Mouse (Mus musculus): Measurements from ENCODE around the gene Scly. TPM values are rescaled to one million over a fixed set of nuclear protein-coding genes. Genes with fewer than 3 reads are reported as not detected.

Scly gene
- polyA plus RNA-seq, 1 experiment from 2014 or later = 12.0 TPM

GRCm38 (mm10) chr1:91277480-91277879 is 20.7 kb upstream of the Scly start:
- H3K27ac ChIP-seq = no peak overlapping the region
- no peaks in the 10 kb centered on the region for H3K27me3 ChIP-seq
- H3K4me2 ChIP-seq = no peak overlapping the region
- no peaks in the 10 kb centered on the region for H3K9me3 ChIP-seq
- WGBS = 90% methylated on average over 2 of the region's 2 CpGs
- H3K36me3 ChIP-seq (replicated peaks) = peaks cover 47% of the 10 kb centered on the region
- no peak overlapping the region for H3K4me3 ChIP-seq (replicated peaks)
- ATAC-seq (ENCODE audit: low FRiP score) = no peak
- no peaks in the 10 kb centered on the region for H3K4me1 ChIP-seq
- no peak overlapping the region for H3K9ac ChIP-seq

GRCm38 (mm10) chr1:91278410-91279119 is 19.6 kb upstream of the Scly start:
- no peak overlapping the region for H3K9ac ChIP-seq
- H3K4me1 ChIP-seq = no peaks in the 10 kb centered on the region
- ATAC-seq (ENCODE audit: low FRiP score) = no peak
- H3K27ac ChIP-seq = no peak overlapping the region
- WGBS = 95% methylated on average over 3 of the region's 3 CpGs
- H3K36me3 ChIP-seq (replicated peaks) = peaks cover 57% of the 10 kb centered on the region
- no peak overlapping the region for H3K4me3 ChIP-seq (replicated peaks)
- H3K27me3 ChIP-seq = no peaks in the 10 kb centered on the region
- no peak overlapping the region for H3K4me2 ChIP-seq
- no peaks in the 10 kb centered on the region for H3K9me3 ChIP-seq

GRCm38 (mm10) chr1:91279126-91279525 is 19.0 kb upstream of the Scly start:
- peaks cover 57% of the 10 kb centered on the region for H3K36me3 ChIP-seq (replicated peaks)
- no peak for ATAC-seq (ENCODE audit: low FRiP score)

DNA sequence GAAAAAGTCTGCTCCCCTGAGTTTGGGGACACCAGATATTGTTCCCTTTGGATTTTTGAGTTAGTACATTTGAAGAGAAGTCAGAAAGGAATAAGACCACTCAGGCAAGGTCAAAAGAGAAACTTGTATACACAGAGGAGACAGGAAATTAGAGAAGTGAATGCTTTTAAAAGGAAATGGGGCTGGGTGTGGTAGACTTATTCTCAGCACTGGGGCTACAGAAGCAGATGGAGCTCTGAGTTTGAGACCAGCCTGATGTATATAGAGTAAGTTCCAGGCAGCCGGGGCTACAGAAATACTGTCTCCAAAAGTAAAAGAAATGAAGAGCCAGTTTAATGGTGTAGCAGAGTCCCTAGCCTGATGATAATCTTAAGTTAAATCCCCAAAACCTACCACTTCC is 15.6 kb upstream of the Scly start:
- no peaks in the 10 kb centered on the region for H3K27me3 ChIP-seq
- 100% methylated on average over 1 of the region's 1 CpGs for WGBS

More at GRCm38 (mm10) chr1:91279126-91279525, 19.0 kb upstream of the Scly start:
- H3K27me3 ChIP-seq = no peaks in the 10 kb centered on the region
- WGBS = 87% methylated on average over 1 of the region's 1 CpGs
- H3K9me3 ChIP-seq = no peaks in the 10 kb centered on the region
- H3K4me3 ChIP-seq (replicated peaks) = no peak overlapping the region
- no peaks in the 10 kb centered on the region for H3K4me1 ChIP-seq
- no peak overlapping the region for H3K9ac ChIP-seq
- no peak overlapping the region for H3K4me2 ChIP-seq
- no peak overlapping the region for H3K27ac ChIP-seq

GRCm38 (mm10) chr1:91289375-91289774 is 8.8 kb upstream of the Scly start:
- H3K4me2 ChIP-seq = no peak overlapping the region
- no peaks in the 10 kb centered on the region for H3K9me3 ChIP-seq
- WGBS = 100% methylated on average over 1 of the region's 1 CpGs
- no peak overlapping the region for H3K9ac ChIP-seq
- H3K4me1 ChIP-seq = no peaks in the 10 kb centered on the region
- ATAC-seq (ENCODE audit: low FRiP score) = no peak
- H3K27me3 ChIP-seq = no peaks in the 10 kb centered on the region
- no peak overlapping the region for H3K4me3 ChIP-seq (replicated peaks)
- H3K27ac ChIP-seq = no peak overlapping the region
- H3K36me3 ChIP-seq (replicated peaks) = peaks cover 40% of the 10 kb centered on the region

More for the DNA sequence above, 15.6 kb upstream of the Scly start:
- ATAC-seq (ENCODE audit: low FRiP score) = no peak
- Histone ChIP-seq H3K4me3 (replicated peaks) (no peak overlapping the region), H3K9me3 (no peaks in the 10 kb centered on the region), H3K4me2 (no peak overlapping the region), H3K27ac (no peak overlapping the region), H3K4me1 (no peaks in the 10 kb centered on the region), H3K36me3 (replicated peaks) (peaks cover 66% of the 10 kb centered on the region), H3K9ac (no peak overlapping the region)

GRCm38 (mm10) chr1:91292101-91292825 is 5.9 kb upstream of the Scly start:
- 93% methylated on average over 11 of the region's 11 CpGs for WGBS
- Histone ChIP-seq H3K36me3 (replicated peaks) (peaks cover 15% of the 10 kb centered on the region), H3K27ac (no peak overlapping the region), H3K4me3 (replicated peaks) (no peak overlapping the region), H3K4me2 (no peak overlapping the region), H3K9me3 (no peaks in the 10 kb centered on the region), H3K4me1 (no peaks in the 10 kb centered on the region), H3K27me3 (no peaks in the 10 kb centered on the region), H3K9ac (no peak overlapping the region)
- ATAC-seq (ENCODE audit: low FRiP score) = no peak

DNA sequence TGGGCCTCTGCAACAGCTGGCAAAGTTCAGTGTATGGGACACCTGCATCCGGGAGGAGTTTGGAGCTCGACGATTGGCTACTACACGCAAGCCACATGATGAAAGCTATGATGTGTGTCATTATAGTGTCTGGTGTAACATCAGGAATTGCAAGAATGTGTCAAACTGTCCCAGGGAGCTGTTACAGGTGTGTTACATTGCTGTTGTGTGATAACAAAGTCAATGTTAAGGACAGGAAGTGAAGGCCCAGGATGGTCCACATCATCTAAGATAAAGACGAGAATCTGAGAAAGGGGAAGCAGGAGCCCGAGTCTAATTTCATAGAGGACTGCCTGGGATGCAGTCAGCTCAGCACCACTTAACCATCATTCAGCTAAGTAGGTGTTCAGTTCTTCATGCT is 2.6 kb upstream of the Scly start:
- no peak overlapping the region for H3K4me3 ChIP-seq (replicated peaks)
- H3K27ac ChIP-seq = no peak overlapping the region
- H3K4me1 ChIP-seq = peaks cover 7% of the 10 kb centered on the region
- no peaks in the 10 kb centered on the region for H3K9me3 ChIP-seq
- H3K4me2 ChIP-seq = no peak overlapping the region
- no peak for ATAC-seq (ENCODE audit: low FRiP score)
- no peaks in the 10 kb centered on the region for H3K27me3 ChIP-seq
- 0 out of 2 replicates have a peak, but pooled peaks cover 3% of the 10 kb centered on the region for H3K36me3 ChIP-seq (replicated peaks)
- 92% methylated on average over 6 of the region's 6 CpGs for WGBS
- no peak overlapping the region for H3K9ac ChIP-seq

GRCm38 (mm10) chr1:91299026-91299706 is 1.0 kb downstream of the Scly start:
- 84% methylated on average over 13 of the region's 13 CpGs for WGBS
- no peaks in the 10 kb centered on the region for H3K27me3 ChIP-seq
- no peaks in the 10 kb centered on the region for H3K9me3 ChIP-seq
- peak overlapping the region; percentile 76 for H3K4me2 ChIP-seq
- H3K4me1 ChIP-seq = peaks cover 7% of the 10 kb centered on the region
- H3K4me3 ChIP-seq (replicated peaks) = peak overlapping the region; percentile 84
- peaks cover 5% of the 10 kb centered on the region; the same call in 1 of the 2 replicates for H3K36me3 ChIP-seq (replicated peaks)
- ATAC-seq (ENCODE audit: low FRiP score) = no peak
- no peak overlapping the region for H3K27ac ChIP-seq
- H3K9ac ChIP-seq = peak overlapping the region; percentile 78

DNA sequence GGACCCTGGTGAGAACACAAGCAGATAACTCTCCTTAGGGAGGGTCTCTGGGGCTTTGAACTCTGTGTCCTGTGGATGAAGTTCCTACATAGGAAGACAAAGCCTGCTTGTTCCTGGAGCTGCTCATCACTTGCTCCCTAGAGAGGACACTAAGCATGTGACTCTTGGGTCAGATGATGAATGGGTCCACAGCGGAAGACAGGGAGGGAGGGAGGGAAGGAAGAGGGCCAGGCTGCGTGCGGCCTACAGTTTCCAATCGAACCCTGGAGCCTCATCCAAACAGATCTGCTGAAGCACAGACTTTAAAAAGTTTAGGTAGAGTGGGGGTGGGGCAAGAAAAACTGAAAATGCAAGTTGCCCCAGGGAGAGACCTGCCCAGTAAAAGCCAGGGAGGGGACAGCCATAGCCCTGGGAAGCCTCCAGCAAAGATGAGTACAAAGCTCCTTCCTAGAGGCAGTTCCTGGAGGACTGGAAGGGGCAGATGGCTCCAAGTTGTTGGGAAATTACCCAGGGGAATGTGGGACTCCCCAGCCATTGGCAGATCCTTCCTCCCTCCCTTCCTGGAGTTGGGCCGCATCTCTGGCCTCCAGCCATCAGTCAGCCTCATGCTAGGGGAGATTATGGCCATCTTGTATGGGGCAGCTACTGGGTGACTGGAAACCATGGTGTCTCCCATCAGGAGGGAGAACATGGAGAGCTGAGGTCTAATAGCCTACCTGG is 1.7 kb downstream of the Scly start:
- no peak overlapping the region for H3K9ac ChIP-seq
- 90% methylated on average over 5 of the region's 5 CpGs for WGBS
- ATAC-seq (ENCODE audit: low FRiP score) = no peak

GRCm38 (mm10) chr1:91301206-91301920 is 3.2 kb downstream of the Scly start:
- no peak overlapping the region for H3K27ac ChIP-seq
- no peaks in the 10 kb centered on the region for H3K27me3 ChIP-seq
- peaks cover 22% of the 10 kb centered on the region for H3K36me3 ChIP-seq (replicated peaks)
- WGBS = 91% methylated on average over 3 of the region's 3 CpGs
- no peak overlapping the region for H3K4me3 ChIP-seq (replicated peaks)
- no peaks in the 10 kb centered on the region for H3K9me3 ChIP-seq
- ATAC-seq (ENCODE audit: low FRiP score) = no peak
- no peak overlapping the region for H3K9ac ChIP-seq
- no peak overlapping the region for H3K4me2 ChIP-seq
- H3K4me1 ChIP-seq = peaks cover 7% of the 10 kb centered on the region

More for the DNA sequence above, 1.7 kb downstream of the Scly start:
- Histone ChIP-seq H3K9me3 (no peaks in the 10 kb centered on the region), H3K27me3 (no peaks in the 10 kb centered on the region), H3K36me3 (replicated peaks) (peaks cover 7% of the 10 kb centered on the region; the same call in 1 of the 2 replicates), H3K27ac (no peak overlapping the region), H3K4me3 (replicated peaks) (no peak overlapping the region), H3K4me1 (peaks cover 7% of the 10 kb centered on the region), H3K4me2 (no peak overlapping the region)

- ATAC-seq (ENCODE audit: low FRiP score) = no peak
- no peak overlapping the region for H3K4me3 ChIP-seq (replicated peaks)
- peaks cover 7% of the 10 kb centered on the region for H3K4me1 ChIP-seq
- WGBS = 91% methylated on average over 3 of the region's 3 CpGs
- peaks cover 23% of the 10 kb centered on the region for H3K36me3 ChIP-seq (replicated peaks)
- H3K27ac ChIP-seq = no peak overlapping the region
- H3K9me3 ChIP-seq = no peaks in the 10 kb centered on the region
- no peak overlapping the region for H3K9ac ChIP-seq
- H3K27me3 ChIP-seq = no peaks in the 10 kb centered on the region
- H3K4me2 ChIP-seq = no peak overlapping the region
These were observed 3.9 kb downstream of the Scly start for GRCm38 (mm10) chr1:91302021-91302420.

Data from forebrain, embryonic 12.5 days (tissue).